Mouse (Mus musculus) kidney, embryonic 14.5 days (tissue): ENCODE data around the gene Elmo1. TPM values are rescaled to one million over a fixed set of nuclear protein-coding genes. Genes with fewer than 3 reads are reported as not detected.

ENCODE experiments used
- ATAC-seq: fragments of 200-750 bp; cut with Nextera tagmentation; 2 replicates; pipeline ENCODE4 v1.8.0; 2017; ENCODE audit warnings: moderate number of reproducible peaks, mild to moderate bottlenecking, moderate TSS enrichment, moderate library complexity; ENCODE audit not compliant: low FRiP score, low TSS enrichment
- H3K27ac ChIP-seq: fragments of 300-500 bp; sonication (generic); 2 replicates; pipeline ENCODE4 v1.5.1; 2014; ENCODE audit warnings: low read depth, mild to moderate bottlenecking, low read length, moderate library complexity, mixed read lengths
- H3K27me3 ChIP-seq: fragments of 300-500 bp; sonication (generic); 2 replicates; pipeline ENCODE4 v1.6.1; 2014; ENCODE audit warnings: mild to moderate bottlenecking, low read length; ENCODE audit not compliant: control insufficient read depth, insufficient read depth
- H3K36me3 ChIP-seq: fragments of 300-500 bp; sonication (generic); 2 replicates; pipeline ENCODE4 v1.6.1; 2014; ENCODE audit warnings: low read length, mixed read lengths; ENCODE audit not compliant: control insufficient read depth, insufficient read depth
- H3K4me1 ChIP-seq: fragments of 300-500 bp; sonication (generic); 2 replicates; pipeline ENCODE4 v1.6.1; 2014; ENCODE audit warnings: low read length, mixed read lengths; ENCODE audit not compliant: control insufficient read depth, insufficient read depth
- H3K4me2 ChIP-seq: fragments of 300-500 bp; sonication (generic); replicated peaks from 2 replicates; pipeline ENCODE4 v1.6.1; 2014; ENCODE audit warnings: low read depth, mild to moderate bottlenecking, low read length
- H3K4me3 ChIP-seq: fragments of 300-500 bp; sonication (generic); 2 replicates; pipeline ENCODE4 v1.5.1; 2014; ENCODE audit warnings: mild to moderate bottlenecking, low read length
- H3K9ac ChIP-seq: fragments of 300-500 bp; sonication (generic); 2 replicates; pipeline ENCODE4 v1.6.1; 2014; ENCODE audit warnings: low read depth, mild to moderate bottlenecking, low read length, moderate library complexity
- H3K9me3 ChIP-seq: fragments of 300-500 bp; sonication (generic); 2 replicates; pipeline ENCODE4 v1.6.1; 2016; ENCODE audit warnings: low read length; ENCODE audit not compliant: control insufficient read depth
- WGBS: fragments of 180-500 bp; shearing (Covaris S2); extraction: QIAGEN DNeasy Blood & Tissue Kit; methylation state at CpG from one replicate; pipeline ENCODE4 v1.1.7; 2014; 5-methylcytosine and 5-hydroxymethylcytosine counted together
- polyA plus RNA-seq: library from polyadenylated mRNA; unstranded; fragments of >200 nt; fragmentation: Nextera tagmentation; extraction: Ambion mirVana; gene quantifications from 2 replicates; pipeline ENCODE4 v1.2.1, GENCODE M21; 2014

Gene Elmo1
- polyA plus RNA-seq, 1 experiment from 2014 or later: 15.4 TPM

- WGBS: 61% methylated on average over 4 of the region's 4 CpGs
- H3K36me3 ChIP-seq: no peaks in the 10 kb centered on the region
- no peak overlapping the region for H3K4me2 ChIP-seq
- no peaks in the 10 kb centered on the region for H3K27me3 ChIP-seq
- H3K4me3 ChIP-seq: no peak overlapping the region
- H3K9ac ChIP-seq: no peak overlapping the region
- no peak overlapping the region for H3K27ac ChIP-seq
- ATAC-seq: no peak
- no peaks in the 10 kb centered on the region for H3K4me1 ChIP-seq
- H3K9me3 ChIP-seq: no peaks in the 10 kb centered on the region
Measured at GRCm38 (mm10) chr13:20151302-20151978, 61.0 kb downstream of the Elmo1 start.

DNA sequence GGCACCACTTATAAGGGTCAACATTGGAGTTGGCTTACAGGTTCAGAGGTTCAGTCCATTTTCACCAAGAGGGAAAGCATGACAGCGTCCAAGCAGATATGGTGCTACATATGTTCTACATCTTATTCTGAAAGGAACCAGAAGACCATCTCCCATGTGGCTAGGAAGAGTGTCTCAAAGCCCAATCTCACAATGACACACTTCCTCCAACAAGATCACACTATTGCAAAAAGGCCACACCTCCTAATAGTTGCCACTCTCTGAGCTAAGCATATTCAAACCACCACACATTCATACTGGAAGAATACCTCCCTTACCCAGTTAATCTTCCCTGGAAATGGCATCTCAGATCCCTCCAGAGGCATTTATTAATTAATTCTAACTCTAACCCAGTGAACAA is 66.7 kb downstream of the Elmo1 start:
- no peak for ATAC-seq
- no peaks in the 10 kb centered on the region for H3K9me3 ChIP-seq
- no peak overlapping the region for H3K9ac ChIP-seq
- H3K27me3 ChIP-seq: no peaks in the 10 kb centered on the region
- no peak overlapping the region for H3K4me3 ChIP-seq
- no peaks in the 10 kb centered on the region for H3K4me1 ChIP-seq
- no peak overlapping the region for H3K27ac ChIP-seq
- H3K36me3 ChIP-seq: no peaks in the 10 kb centered on the region
- 83% methylated on average over 1 of the region's 1 CpGs for WGBS
- no peak overlapping the region for H3K4me2 ChIP-seq

DNA sequence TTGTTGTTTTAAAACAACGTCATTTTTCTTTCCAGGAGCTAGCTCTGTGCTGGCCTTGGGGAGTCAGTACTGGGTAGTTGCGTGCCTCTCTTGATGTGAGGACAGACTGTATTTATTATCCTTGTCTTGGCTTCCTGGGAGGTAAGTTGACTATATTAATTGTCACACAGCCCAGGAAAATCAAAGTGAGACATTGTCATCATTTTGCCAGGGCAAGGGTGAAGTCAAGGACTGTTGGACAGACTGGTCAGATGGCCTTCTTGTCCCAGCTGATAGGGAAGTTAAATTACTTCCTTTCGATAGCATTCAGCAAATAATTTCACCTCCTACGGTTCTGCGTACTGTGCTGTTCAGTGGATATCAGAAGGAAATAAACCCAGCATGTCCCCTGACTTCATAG is 67.1 kb downstream of the Elmo1 start:
- no peak overlapping the region for H3K9ac ChIP-seq
- no peak overlapping the region for H3K4me3 ChIP-seq
- H3K4me1 ChIP-seq: no peaks in the 10 kb centered on the region
- WGBS: 81% methylated on average over 5 of the region's 5 CpGs
- no peaks in the 10 kb centered on the region for H3K27me3 ChIP-seq
- H3K27ac ChIP-seq: no peak overlapping the region
- no peaks in the 10 kb centered on the region for H3K36me3 ChIP-seq
- no peak for ATAC-seq
- no peaks in the 10 kb centered on the region for H3K9me3 ChIP-seq
- no peak overlapping the region for H3K4me2 ChIP-seq

DNA sequence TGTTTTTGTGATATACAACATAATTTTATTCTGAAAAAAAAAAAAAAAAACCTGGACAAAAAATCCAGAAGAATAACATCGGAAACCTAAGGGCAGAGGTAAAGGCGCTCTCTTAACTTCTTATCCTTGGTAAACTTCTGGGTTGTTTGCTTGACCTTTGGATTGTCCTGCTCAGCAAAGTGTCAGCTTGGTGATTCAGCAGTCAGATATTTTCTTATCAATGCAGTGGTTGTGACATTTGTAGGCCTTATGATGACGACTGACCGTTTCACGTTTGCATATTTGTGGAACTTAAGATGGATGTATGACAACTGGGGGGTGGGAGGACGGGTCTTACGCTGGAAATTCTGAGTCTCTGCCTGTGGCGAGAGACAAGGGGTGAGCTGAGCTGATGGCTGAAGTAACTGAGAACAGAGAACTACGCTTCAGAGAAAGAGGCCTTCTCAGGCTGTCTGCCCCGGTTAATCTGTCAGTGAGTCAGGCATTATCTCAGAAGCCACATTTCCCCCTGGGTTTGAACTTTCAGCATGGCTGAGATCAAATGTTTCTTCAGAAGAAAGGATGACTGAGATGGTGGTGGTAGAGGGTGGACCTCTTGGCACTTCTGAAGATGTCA is 73.1 kb downstream of the Elmo1 start:
- H3K4me1 ChIP-seq: no peaks in the 10 kb centered on the region

GRCm38 (mm10) chr13:20164837-20165236 is 74.4 kb downstream of the Elmo1 start:
- no peak overlapping the region for H3K27ac ChIP-seq
- no peaks in the 10 kb centered on the region for H3K27me3 ChIP-seq
- H3K9me3 ChIP-seq: no peaks in the 10 kb centered on the region
- ATAC-seq: no peak
- H3K4me1 ChIP-seq: no peaks in the 10 kb centered on the region
- H3K4me2 ChIP-seq: no peak overlapping the region
- no peaks in the 10 kb centered on the region for H3K36me3 ChIP-seq
- no peak overlapping the region for H3K4me3 ChIP-seq
- no peak overlapping the region for H3K9ac ChIP-seq
- WGBS: 79% methylated on average over 2 of the region's 2 CpGs

More for the DNA sequence above, 73.1 kb downstream of the Elmo1 start:
- ATAC-seq: no peak
- Histone ChIP-seq H3K27ac (no peak overlapping the region), H3K4me2 (no peak overlapping the region), H3K9ac (no peak overlapping the region), H3K27me3 (no peaks in the 10 kb centered on the region), H3K36me3 (no peaks in the 10 kb centered on the region), H3K4me3 (no peak overlapping the region), H3K9me3 (no peaks in the 10 kb centered on the region)
- WGBS: 80% methylated on average over 10 of the region's 10 CpGs

DNA sequence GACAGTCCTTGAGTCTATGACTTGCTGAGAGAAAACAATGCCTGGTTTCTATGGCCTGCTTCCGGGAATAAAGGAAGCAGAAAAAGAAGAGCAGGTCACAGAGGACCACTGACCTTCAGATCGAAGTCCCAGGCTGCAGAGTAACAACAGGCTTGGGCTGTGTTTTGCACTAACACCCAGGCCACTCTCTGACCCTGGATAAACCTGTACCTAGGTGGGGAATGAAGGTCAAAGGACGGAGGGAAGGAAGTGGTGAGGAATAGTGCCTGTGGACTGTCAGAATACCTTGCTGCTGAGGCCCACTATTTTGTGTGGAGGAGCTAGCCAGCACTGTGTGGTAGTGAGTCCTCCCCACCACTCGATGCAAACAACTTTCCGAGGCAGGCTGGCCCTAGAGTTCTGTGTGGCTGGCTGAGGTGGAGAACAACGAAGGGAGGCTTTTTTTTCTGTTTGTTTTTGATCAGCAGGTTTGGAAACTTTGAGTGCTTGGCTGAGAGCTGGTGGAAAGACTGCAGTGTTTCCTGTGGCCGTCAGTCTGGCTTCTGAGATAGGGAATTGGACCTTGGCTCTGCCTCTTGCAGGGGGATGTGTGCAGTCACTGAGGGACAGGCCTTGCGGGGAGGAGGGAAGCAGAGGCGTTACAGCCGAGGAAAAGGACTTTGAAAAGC is 83.7 kb downstream of the Elmo1 start:
- 28% methylated on average over 10 of the region's 10 CpGs for WGBS
- ATAC-seq: no peak
- Histone ChIP-seq H3K9me3 (no peaks in the 10 kb centered on the region), H3K36me3 (no peaks in the 10 kb centered on the region), H3K4me1 (0 out of 2 replicates have a peak, but pooled peaks cover 7% of the 10 kb centered on the region), H3K27me3 (no peaks in the 10 kb centered on the region), H3K4me2 (no peak overlapping the region), H3K4me3 (no peak overlapping the region), H3K9ac (no peak overlapping the region), H3K27ac (peak overlapping the region; percentile 8; the same call in 1 of the 2 replicates)

GRCm38 (mm10) chr13:20174655-20175280 is 84.4 kb downstream of the Elmo1 start:
- Histone ChIP-seq H3K4me2 (no peak overlapping the region), H3K4me1 (0 out of 2 replicates have a peak, but pooled peaks cover 7% of the 10 kb centered on the region), H3K9me3 (no peaks in the 10 kb centered on the region), H3K36me3 (no peaks in the 10 kb centered on the region), H3K9ac (no peak overlapping the region), H3K27ac (0 out of 2 replicates have a peak overlapping the region, but pooled peaks have one; percentile 8), H3K27me3 (no peaks in the 10 kb centered on the region), H3K4me3 (no peak overlapping the region)
- 61% methylated on average over 3 of the region's 3 CpGs for WGBS
- no peak for ATAC-seq

GRCm38 (mm10) chr13:20180738-20181137 is 90.3 kb downstream of the Elmo1 start:
- H3K9me3 ChIP-seq: no peaks in the 10 kb centered on the region
- peaks cover 15% of the 10 kb centered on the region; the same call in 1 of the 2 replicates for H3K4me1 ChIP-seq
- WGBS: 85% methylated on average over 5 of the region's 5 CpGs
- H3K4me2 ChIP-seq: no peak overlapping the region
- H3K36me3 ChIP-seq: no peaks in the 10 kb centered on the region
- no peak overlapping the region for H3K4me3 ChIP-seq
- H3K27ac ChIP-seq: no peak overlapping the region; the same call in 1 of the 2 replicates
- no peak for ATAC-seq
- no peaks in the 10 kb centered on the region for H3K27me3 ChIP-seq
- no peak overlapping the region for H3K9ac ChIP-seq
